Mouse (Mus musculus) embryonic facial prominence, embryonic 12.5 days (tissue): ENCODE measurements around the gene Ccdc173. TPM values are rescaled to one million over a fixed set of nuclear protein-coding genes. Genes with fewer than 3 reads are reported as not detected.
"Not testable (repeated sequence)": the region's sequence is repeated elsewhere in the genome, so short reads cannot be mapped to it uniquely, and the experiment has no call there.

Source experiments
- ATAC-seq: fragments of 200-750 bp; cut with Nextera tagmentation; 2 replicates; pipeline ENCODE4 v1.8.0; 2017; ENCODE audit not compliant: insufficient number of reproducible peaks, insufficient read depth, low FRiP score, low TSS enrichment
- H3K27ac ChIP-seq: fragments of 300-500 bp; sonication (generic); 2 replicates; pipeline ENCODE4 v1.5.1; 2016; ENCODE audit warnings: mild to moderate bottlenecking
- H3K27me3 ChIP-seq: fragments of 300-500 bp; sonication (generic); 2 replicates; pipeline ENCODE4 v1.6.1; 2016; ENCODE audit warnings: mild to moderate bottlenecking, moderate library complexity
- H3K36me3 ChIP-seq: fragments of 300-500 bp; sonication (generic); 2 replicates; pipeline ENCODE4 v1.6.1; 2016; ENCODE audit warnings: mild to moderate bottlenecking
- H3K4me1 ChIP-seq: fragments of 300-500 bp; sonication (generic); 2 replicates; pipeline ENCODE4 v1.6.1; 2016
- H3K4me2 ChIP-seq: fragments of 300-500 bp; sonication (generic); replicated peaks from 2 replicates; pipeline ENCODE4 v1.6.1; 2016; ENCODE audit warnings: mild to moderate bottlenecking, moderate library complexity
- H3K4me3 ChIP-seq: fragments of 300-500 bp; sonication (generic); 2 replicates; pipeline ENCODE4 v1.5.1; 2016; ENCODE audit warnings: mild to moderate bottlenecking
- H3K9ac ChIP-seq: fragments of 300-500 bp; sonication (generic); 2 replicates; pipeline ENCODE4 v1.6.1; 2016; ENCODE audit warnings: mild to moderate bottlenecking, moderate library complexity
- H3K9me3 ChIP-seq: fragments of 300-500 bp; sonication (generic); 2 replicates; pipeline ENCODE4 v1.6.1; 2016; ENCODE audit warnings: mild to moderate bottlenecking, moderate library complexity
- WGBS: fragments of 180-500 bp; shearing (Covaris S2); methylation state at CpG from one replicate; pipeline ENCODE4 v1.1.7; 2016; 5-methylcytosine and 5-hydroxymethylcytosine counted together
- polyA plus RNA-seq: library from polyadenylated mRNA; unstranded; fragments of >200 nt; fragmentation: Nextera tagmentation; extraction: Ambion mirVana; gene quantifications from 2 replicates; pipeline ENCODE4 v1.2.1, GENCODE M21; 2016

Ccdc173 gene
- polyA plus RNA-seq, 1 experiment from 2014 or later, result 2.2 TPM

GRCm38 (mm10) chr2:69821711-69822110 lies 32.3 kb upstream of the Ccdc173 start, which contains the start of gene Klhl23:
Gene Klhl23 (plus strand): TSS chr2:69821944.
- peak within 1 kb of the TSS; percentile 90 for H3K4me3 ChIP-seq

GRCm38 (mm10) chr2:69820201-69820600 lies 30.8 kb upstream of the Ccdc173 start:
- no peak for ATAC-seq
- H3K4me2 ChIP-seq, result no peak overlapping the region
- H3K9ac ChIP-seq, result no peak overlapping the region
- 75% methylated on average over 1 of the region's 1 CpGs for WGBS
- no peak overlapping the region for H3K27ac ChIP-seq
- no peak overlapping the region for H3K4me3 ChIP-seq
- 0 out of 2 replicates have a peak, but pooled peaks cover 2% of the 10 kb centered on the region for H3K4me1 ChIP-seq
- no peaks in the 10 kb centered on the region for H3K36me3 ChIP-seq
- no peaks in the 10 kb centered on the region for H3K9me3 ChIP-seq
- no peaks in the 10 kb centered on the region for H3K27me3 ChIP-seq

More at GRCm38 (mm10) chr2:69821711-69822110, 32.3 kb upstream of the Ccdc173 start, which contains the start of gene Klhl23:
- H3K4me2 ChIP-seq, result peak within 1 kb of the TSS; percentile 74
- no peak for ATAC-seq
- no peaks in the 10 kb centered on the region for H3K9me3 ChIP-seq
- H3K4me1 ChIP-seq, result 0 out of 2 replicates have a peak, but pooled peaks cover 2% of the 10 kb centered on the region
- peaks cover 5% of the 10 kb centered on the region; the same call in 1 of the 2 replicates for H3K36me3 ChIP-seq
- no peaks in the 10 kb centered on the region for H3K27me3 ChIP-seq
- peak within 1 kb of the TSS; percentile 96 for H3K9ac ChIP-seq
- peak within 1 kb of the TSS; percentile 97 for H3K27ac ChIP-seq
- WGBS, result 8% methylated on average over 8 of the region's 8 CpGs

DNA sequence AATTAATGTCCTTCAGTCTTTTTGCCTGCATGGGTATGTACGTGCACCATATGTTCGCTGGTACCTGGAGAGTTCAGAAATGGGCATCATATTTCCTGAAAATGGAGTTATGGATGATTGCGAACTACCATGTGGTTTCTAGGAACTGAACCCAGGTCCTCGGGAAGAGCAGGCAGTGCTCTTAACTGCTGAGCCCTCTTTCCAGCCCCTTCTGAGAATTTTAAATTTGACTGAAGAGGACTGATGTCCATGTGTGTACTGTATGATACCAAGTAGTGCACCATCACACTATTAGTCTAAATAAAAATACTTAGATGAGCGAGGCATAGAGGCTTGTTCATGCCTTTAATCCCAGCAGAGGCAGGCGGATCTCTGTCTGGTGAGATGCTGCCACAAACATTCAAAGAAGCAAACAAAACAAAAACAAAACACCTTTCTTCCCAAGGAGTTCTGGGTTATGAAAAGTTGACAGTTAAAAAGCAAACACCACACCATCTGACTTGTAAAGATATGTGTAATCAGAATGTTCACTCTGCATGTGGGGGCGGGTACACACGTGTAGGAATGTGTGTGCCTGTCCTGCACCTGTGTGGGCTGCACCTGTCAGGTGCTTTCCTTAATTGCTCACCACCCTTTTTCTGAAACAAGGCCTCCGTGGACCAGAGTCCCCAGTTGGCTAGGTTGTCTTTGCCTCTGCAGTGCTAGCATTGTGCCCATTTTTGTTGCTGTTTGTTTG lies 29.1 kb upstream of the Ccdc173 start:
- ATAC-seq, result no peak
- H3K4me2 ChIP-seq, result no peak overlapping the region
- H3K9ac ChIP-seq, result no peak overlapping the region
- no peaks in the 10 kb centered on the region for H3K36me3 ChIP-seq
- no peaks in the 10 kb centered on the region for H3K4me1 ChIP-seq
- 77% methylated on average over 9 of the region's 9 CpGs for WGBS
- no peaks in the 10 kb centered on the region for H3K9me3 ChIP-seq
- H3K4me3 ChIP-seq, result no peak overlapping the region
- no peaks in the 10 kb centered on the region for H3K27me3 ChIP-seq
- H3K27ac ChIP-seq, result no peak overlapping the region

- H3K9ac ChIP-seq, result no peak overlapping the region
- H3K36me3 ChIP-seq, result no peaks in the 10 kb centered on the region
- no peak overlapping the region for H3K4me2 ChIP-seq
- no peak overlapping the region for H3K27ac ChIP-seq
- ATAC-seq, result no peak
- no peak overlapping the region for H3K4me3 ChIP-seq
- 86% methylated on average over 5 of the region's 5 CpGs for whole genome bisulfite sequencing
- H3K9me3 ChIP-seq, result no peaks in the 10 kb centered on the region
- H3K4me1 ChIP-seq, result no peaks in the 10 kb centered on the region
- no peaks in the 10 kb centered on the region for H3K27me3 ChIP-seq
These were observed 27.2 kb upstream of the Ccdc173 start for GRCm38 (mm10) chr2:69816575-69816974.

GRCm38 (mm10) chr2:69811349-69811748 lies 22.0 kb upstream of the Ccdc173 start:
- H3K27me3 ChIP-seq, H3K9me3 ChIP-seq, H3K9ac ChIP-seq, H3K4me2 ChIP-seq, H3K36me3 ChIP-seq, ATAC-seq, H3K27ac ChIP-seq, H3K4me3 ChIP-seq, H3K4me1 ChIP-seq: not testable (repeated sequence)
- WGBS, result 73% methylated on average over 7 of the region's 7 CpGs

DNA sequence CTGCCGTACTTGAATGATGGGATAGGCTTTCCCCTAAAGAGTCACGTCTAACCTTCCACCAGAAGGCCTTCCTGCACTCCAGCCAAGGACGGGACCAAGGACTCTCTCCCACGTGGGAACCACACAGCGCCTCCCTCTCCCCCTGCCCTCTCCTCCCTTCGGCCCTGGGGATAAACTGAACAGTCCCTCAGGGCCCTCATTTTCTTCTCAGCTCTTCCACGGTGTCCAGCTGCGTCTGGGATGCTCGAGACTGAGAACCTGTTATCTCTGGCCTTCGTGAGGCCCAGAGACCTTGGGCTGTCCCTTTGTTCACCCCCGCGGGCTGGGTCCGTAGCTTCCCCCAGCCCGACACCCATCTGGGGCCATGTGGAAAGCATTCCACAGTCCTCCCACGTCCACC lies 20.8 kb upstream of the Ccdc173 start:
- Histone ChIP-seq H3K27ac (no peak overlapping the region), H3K4me3 (no peak overlapping the region), H3K9ac (no peak overlapping the region), H3K36me3 (no peaks in the 10 kb centered on the region), H3K4me1 (no peaks in the 10 kb centered on the region), H3K4me2 (no peak overlapping the region), H3K27me3 (no peaks in the 10 kb centered on the region), H3K9me3 (no peaks in the 10 kb centered on the region)
- ATAC-seq, result no peak
- 70% methylated on average over 15 of the region's 15 CpGs for WGBS

GRCm38 (mm10) chr2:69804663-69805062 lies 15.3 kb upstream of the Ccdc173 start:
- not testable (repeated sequence) for H3K9me3 ChIP-seq, ATAC-seq, H3K27ac ChIP-seq, H3K27me3 ChIP-seq, H3K9ac ChIP-seq, H3K4me1 ChIP-seq, H3K4me2 ChIP-seq, H3K36me3 ChIP-seq, H3K4me3 ChIP-seq
- WGBS, result 86% methylated on average over 8 of the region's 9 CpGs

GRCm38 (mm10) chr2:69803756-69804155 lies 14.4 kb upstream of the Ccdc173 start:
- Histone ChIP-seq H3K27ac (no peak overlapping the region), H3K4me3 (no peak overlapping the region), H3K4me2 (no peak overlapping the region), H3K9me3 (no peaks in the 10 kb centered on the region), H3K4me1 (no peaks in the 10 kb centered on the region), H3K36me3 (no peaks in the 10 kb centered on the region), H3K27me3 (no peaks in the 10 kb centered on the region), H3K9ac (no peak overlapping the region)
- WGBS, result 50% methylated on average over 8 of the region's 8 CpGs
- ATAC-seq, result no peak

- no peak for ATAC-seq
- Histone ChIP-seq H3K9ac (no peak overlapping the region), H3K4me2 (no peak overlapping the region), H3K27me3 (no peaks in the 10 kb centered on the region), H3K4me1 (no peaks in the 10 kb centered on the region), H3K27ac (no peak overlapping the region), H3K4me3 (no peak overlapping the region), H3K9me3 (no peaks in the 10 kb centered on the region), H3K36me3 (peaks cover under 1% of the 10 kb centered on the region; the same call in 1 of the 2 replicates)
- WGBS, result 58% methylated on average over 5 of the region's 5 CpGs
These were observed 13.5 kb upstream of the Ccdc173 start for GRCm38 (mm10) chr2:69802911-69803312.

GRCm38 (mm10) chr2:69790722-69791121 lies 1.3 kb upstream of the Ccdc173 start:
- Histone ChIP-seq H3K9ac (no peak overlapping the region), H3K27me3 (no peaks in the 10 kb centered on the region), H3K4me1 (no peaks in the 10 kb centered on the region), H3K4me2 (peak overlapping the region; percentile 89), H3K27ac (no peak overlapping the region), H3K4me3 (no peak overlapping the region), H3K36me3 (peaks cover 19% of the 10 kb centered on the region), H3K9me3 (no peaks in the 10 kb centered on the region)
- no peak for ATAC-seq
- WGBS, result 66% methylated on average over 4 of the region's 4 CpGs

- Histone ChIP-seq H3K4me2 (peak overlapping the region; percentile 89), H3K27me3 (no peaks in the 10 kb centered on the region), H3K9ac (0 out of 2 replicates have a peak overlapping the region, but pooled peaks have one; percentile 56), H3K4me3 (peak overlapping the region; percentile 57), H3K36me3 (peaks cover 15% of the 10 kb centered on the region), H3K4me1 (no peaks in the 10 kb centered on the region), H3K27ac (no peak overlapping the region), H3K9me3 (no peaks in the 10 kb centered on the region)
- WGBS, result 1% methylated on average over 10 of the region's 10 CpGs
- no peak for ATAC-seq
These were observed 910 bp upstream of the Ccdc173 start for GRCm38 (mm10) chr2:69790285-69790684.

DNA sequence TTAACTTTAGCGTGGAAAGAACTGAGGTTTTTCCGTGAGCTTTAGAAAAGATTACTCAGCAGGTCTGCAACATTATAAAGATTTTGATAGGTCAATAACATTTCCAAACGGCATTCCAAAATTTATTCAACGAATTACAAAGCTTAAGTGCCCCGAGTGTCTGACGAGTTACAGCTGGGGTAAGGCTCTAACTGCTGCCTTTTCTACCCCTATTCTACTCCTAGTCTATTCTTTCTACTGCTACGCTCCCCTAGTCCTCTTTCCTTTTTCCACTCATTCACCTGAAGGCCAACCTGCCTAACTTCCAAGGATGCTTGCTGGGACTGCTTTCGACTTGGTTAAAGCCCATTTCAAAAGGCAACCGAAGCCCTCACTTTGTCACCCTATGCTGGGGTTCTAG lies 401 bp downstream of the Ccdc173 start:
- 25% methylated on average over 9 of the region's 9 CpGs for WGBS
- Histone ChIP-seq H3K4me2 (peak overlapping the region; percentile 89), H3K9ac (peak overlapping the region; percentile 56), H3K9me3 (no peaks in the 10 kb centered on the region), H3K27ac (peak overlapping the region; percentile 61; the same call in 1 of the 2 replicates), H3K4me1 (no peaks in the 10 kb centered on the region), H3K27me3 (no peaks in the 10 kb centered on the region), H3K36me3 (peaks cover 13% of the 10 kb centered on the region), H3K4me3 (peak overlapping the region; percentile 57)
- 0 out of 2 replicates have a peak, but pooled peaks have one; percentile 11 for ATAC-seq
